Mouse (Mus musculus) testis, adult 2 months (tissue): ENCODE data around the gene Spi1. TPM values are rescaled to one million over a fixed set of nuclear protein-coding genes. Genes with fewer than 3 reads are reported as not detected.

ENCODE experiments used
- H3K27ac ChIP-seq: fragments of 200-500 bp; 2 replicates; pipeline ENCODE4 v1.5.1; 2012; ENCODE audit warnings: low read depth, low read length; ENCODE audit not compliant: control insufficient read depth, insufficient read depth
- H3K27me3 ChIP-seq: fragments of 200-500 bp; 2 replicates; pipeline ENCODE4 v1.6.1; 2012; ENCODE audit warnings: mild to moderate bottlenecking, low read length, moderate library complexity; ENCODE audit not compliant: control insufficient read depth, insufficient read depth
- H3K36me3 ChIP-seq: fragments of 200-500 bp; 2 replicates; pipeline ENCODE4 v1.6.1; 2012; ENCODE audit warnings: mild to moderate bottlenecking, low read length; ENCODE audit not compliant: control insufficient read depth, insufficient read depth
- H3K4me1 ChIP-seq: fragments of 200-500 bp; 2 replicates; pipeline ENCODE4 v1.6.1; 2012; ENCODE audit warnings: low read length; ENCODE audit not compliant: control insufficient read depth, insufficient read depth
- H3K4me3 ChIP-seq: fragments of 200-500 bp; 2 replicates; pipeline ENCODE4 v1.5.1; 2012; ENCODE audit warnings: low read depth, mild to moderate bottlenecking, low read length, moderate library complexity, mixed read lengths; ENCODE audit not compliant: control insufficient read depth
- CTCF ChIP-seq: fragments of 200-500 bp; IDR thresholded peaks from 2 replicates; pipeline ENCODE4 v1.5.1; 2012; ENCODE audit warnings: low read depth, mild to moderate bottlenecking, inconsistent platforms, low read length, moderate library complexity; ENCODE audit not compliant: control insufficient read depth, insufficient read depth, insufficient replicate concordance
- POLR2A ChIP-seq: fragments of 200-500 bp; IDR thresholded peaks from 2 replicates; pipeline ENCODE4 v1.6.1; 2012; ENCODE audit warnings: low read depth, mild to moderate bottlenecking, inconsistent platforms, low read length, moderate library complexity; ENCODE audit not compliant: control insufficient read depth
- polyA plus RNA-seq: library from polyadenylated mRNA; depleted of rRNA; stranded (reverse); fragments of >200 nt; gene quantifications from 2 replicates; pipeline ENCODE4 v1.2.3, GENCODE M21; 2012

Spi1 gene
- polyA plus RNA-seq, 1 experiment = 2.5 TPM

DNA sequence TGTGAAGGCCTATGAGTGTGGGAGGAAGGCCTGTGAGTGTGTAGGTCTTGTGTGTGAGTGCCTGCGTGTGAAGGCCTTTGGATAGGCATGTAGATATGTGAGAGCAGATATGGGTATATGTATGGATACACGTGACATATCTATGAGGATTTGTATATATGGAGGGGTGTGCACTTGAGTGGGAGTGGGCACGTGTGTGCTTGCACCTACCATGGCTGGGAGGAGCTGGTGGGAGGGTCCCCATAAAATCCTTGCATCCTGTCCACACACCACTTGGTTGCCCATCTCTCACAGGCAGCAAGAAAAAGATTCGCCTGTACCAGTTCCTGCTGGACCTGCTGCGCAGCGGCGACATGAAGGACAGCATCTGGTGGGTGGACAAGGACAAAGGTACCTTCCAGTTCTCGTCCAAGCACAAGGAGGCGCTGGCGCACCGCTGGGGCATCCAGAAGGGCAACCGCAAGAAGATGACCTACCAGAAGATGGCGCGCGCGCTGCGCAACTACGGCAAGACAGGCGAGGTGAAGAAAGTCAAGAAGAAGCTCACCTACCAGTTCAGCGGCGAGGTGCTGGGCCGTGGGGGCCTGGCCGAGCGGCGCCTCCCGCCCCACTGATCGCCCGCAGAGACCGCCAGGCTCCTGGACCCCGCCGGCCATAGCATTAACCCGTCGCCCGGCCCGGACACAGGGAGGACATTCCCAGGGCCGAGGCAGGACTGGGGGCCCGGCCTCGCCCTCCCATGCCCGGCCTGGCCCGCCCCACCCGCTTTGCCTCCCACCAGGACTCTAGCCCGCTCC, 32.8 kb downstream of the Spi1 start:
- H3K36me3 ChIP-seq = no peaks in the 10 kb centered on the region
- peak; percentile 94 for TF ChIP-seq CTCF
- no peak for TF ChIP-seq POLR2A
- peak overlapping the region; percentile 48 for H3K4me3 ChIP-seq
- H3K27ac ChIP-seq = no peak overlapping the region
- H3K4me1 ChIP-seq = peaks cover 5% of the 10 kb centered on the region
- no peaks in the 10 kb centered on the region for H3K27me3 ChIP-seq

- H3K27ac ChIP-seq = no peak overlapping the region
- no peaks in the 10 kb centered on the region for H3K36me3 ChIP-seq
- peaks cover 5% of the 10 kb centered on the region for H3K4me1 ChIP-seq
- H3K27me3 ChIP-seq = no peaks in the 10 kb centered on the region
- H3K4me3 ChIP-seq = peak overlapping the region; percentile 48
- TF ChIP-seq CTCF = no peak
- TF ChIP-seq POLR2A = no peak
These were observed 33.4 kb downstream of the Spi1 start for GRCm38 (mm10) chr2:91115578-91115970.

GRCm38 (mm10) chr2:91116842-91117241, 34.7 kb downstream of the Spi1 start:
- Histone ChIP-seq H3K36me3 (no peaks in the 10 kb centered on the region), H3K4me3 (no peak overlapping the region), H3K27me3 (no peaks in the 10 kb centered on the region), H3K27ac (no peak overlapping the region), H3K4me1 (peaks cover 5% of the 10 kb centered on the region)
- TF ChIP-seq POLR2A = no peak
- TF ChIP-seq CTCF = no peak

- no peaks in the 10 kb centered on the region for H3K36me3 ChIP-seq
- H3K4me1 ChIP-seq = peaks cover 5% of the 10 kb centered on the region
- TF ChIP-seq POLR2A = no peak
- TF ChIP-seq CTCF = no peak
- H3K4me3 ChIP-seq = no peak within 1 kb of the TSS
- no peaks in the 10 kb centered on the region for H3K27me3 ChIP-seq
- no peak within 1 kb of the TSS for H3K27ac ChIP-seq
These were observed 35.5 kb downstream of the Spi1 start, which contains the start of gene Mybpc3 for GRCm38 (mm10) chr2:91117585-91118275. TSS of gene Mybpc3 (plus strand) at chr2:91118144.

DNA sequence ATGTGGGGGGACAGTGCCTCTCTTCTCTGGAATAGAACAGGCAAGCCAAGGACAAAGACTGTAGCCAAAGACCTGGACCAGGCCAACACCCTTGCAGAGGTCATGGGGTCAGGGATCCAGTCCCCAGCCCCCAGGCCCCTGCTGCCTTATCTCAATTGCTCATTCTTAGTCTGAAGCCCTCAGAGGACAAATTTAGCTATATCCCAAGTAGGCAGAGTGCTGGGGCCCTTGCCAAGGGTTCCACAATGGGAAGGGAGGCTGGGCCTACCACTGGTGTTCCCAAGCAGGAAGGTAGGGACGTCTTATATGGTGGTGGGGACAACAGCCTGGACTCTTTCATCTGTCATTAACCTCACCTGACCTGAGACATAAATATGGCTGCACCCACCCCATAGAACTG, 36.5 kb downstream of the Spi1 start:
- Histone ChIP-seq H3K4me3 (no peak overlapping the region), H3K4me1 (peaks cover 5% of the 10 kb centered on the region), H3K27ac (no peak overlapping the region), H3K27me3 (no peaks in the 10 kb centered on the region), H3K36me3 (no peaks in the 10 kb centered on the region)
- TF ChIP-seq POLR2A (no peak), CTCF (no peak)

DNA sequence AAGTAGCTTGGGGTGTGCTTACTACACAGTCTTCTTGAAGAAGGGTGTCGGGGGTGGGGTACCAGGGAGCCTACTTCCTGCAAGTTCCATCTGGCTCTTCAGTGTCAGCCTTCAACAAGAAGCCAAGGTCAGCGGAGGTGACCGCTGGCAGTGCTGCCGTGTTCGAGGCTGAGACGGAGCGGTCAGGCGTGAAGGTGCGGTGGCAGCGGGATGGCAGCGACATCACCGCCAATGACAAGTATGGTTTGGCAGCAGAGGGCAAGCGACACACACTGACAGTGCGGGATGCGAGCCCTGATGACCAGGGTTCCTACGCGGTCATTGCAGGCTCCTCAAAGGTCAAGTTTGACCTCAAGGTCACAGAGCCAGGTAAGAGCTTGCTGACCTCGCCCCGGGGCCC, 36.9 kb downstream of the Spi1 start:
- Histone ChIP-seq H3K4me3 (no peak overlapping the region), H3K36me3 (no peaks in the 10 kb centered on the region), H3K27me3 (no peaks in the 10 kb centered on the region), H3K4me1 (peaks cover 5% of the 10 kb centered on the region), H3K27ac (no peak overlapping the region)
- TF ChIP-seq CTCF = no peak
- no peak for TF ChIP-seq POLR2A

- no peak overlapping the region for H3K4me3 ChIP-seq
- no peak for TF ChIP-seq CTCF
- no peak for TF ChIP-seq POLR2A
- peaks cover 5% of the 10 kb centered on the region for H3K4me1 ChIP-seq
- H3K27me3 ChIP-seq = no peaks in the 10 kb centered on the region
- no peaks in the 10 kb centered on the region for H3K36me3 ChIP-seq
- no peak overlapping the region for H3K27ac ChIP-seq
These were observed 37.4 kb downstream of the Spi1 start for GRCm38 (mm10) chr2:91119551-91119950.

DNA sequence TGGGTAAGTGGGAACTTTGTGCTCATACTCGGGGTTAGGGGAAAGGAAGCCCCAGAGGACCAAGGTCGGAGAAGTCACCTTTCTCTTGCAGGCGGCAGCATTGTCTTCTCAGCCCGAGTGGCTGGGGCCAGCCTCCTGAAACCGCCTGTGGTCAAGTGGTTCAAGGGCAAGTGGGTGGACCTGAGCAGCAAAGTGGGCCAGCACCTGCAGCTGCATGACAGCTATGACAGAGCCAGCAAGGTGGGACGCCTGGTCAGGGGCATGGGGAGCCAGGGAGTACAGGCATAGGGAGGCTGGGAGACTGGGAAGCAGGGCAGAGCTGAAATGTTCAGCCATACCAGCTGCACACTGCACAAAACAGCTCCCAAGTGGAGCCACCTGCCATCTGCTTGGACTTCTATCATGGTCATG, 38.1 kb downstream of the Spi1 start:
- Histone ChIP-seq H3K36me3 (no peaks in the 10 kb centered on the region), H3K27ac (no peak overlapping the region), H3K27me3 (no peaks in the 10 kb centered on the region), H3K4me3 (no peak overlapping the region), H3K4me1 (peaks cover 2% of the 10 kb centered on the region; the same call in 1 of the 2 replicates)
- TF ChIP-seq CTCF (no peak), POLR2A (no peak)
